Mouse (Mus musculus) cerebellum, adult 8-10 months (tissue): Measurements from ENCODE around the gene Dnaaf2.

Experiments used
- DNase-seq: peaks from one replicate; pipeline ENCODE4 v3.0.0; 2022

Gene Dnaaf2

DNA sequence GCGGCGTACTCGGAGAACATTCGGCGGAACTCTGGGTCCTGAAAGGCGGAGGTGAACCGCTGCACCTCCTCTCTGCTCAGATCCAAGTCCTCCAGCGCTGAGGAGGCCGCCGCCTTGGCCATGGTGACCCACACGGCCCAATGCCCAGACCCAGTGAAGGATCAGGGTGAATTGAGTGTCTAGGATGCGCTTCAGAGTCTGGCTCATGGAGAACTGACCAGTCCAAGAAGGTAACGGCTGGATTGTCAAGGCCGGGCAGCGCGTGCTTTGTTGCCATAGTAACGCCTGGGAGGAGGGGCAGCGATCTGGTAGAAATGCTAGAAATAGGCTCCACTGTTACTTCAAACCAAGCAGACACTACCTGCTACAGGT is at the start of gene Dnaaf2:
TSS of gene Dnaaf2 (minus strand) at position 266 of the 372 bp plus-strand sequence.
- no peak for DNase-seq

GRCm38 (mm10) chr12:69241771-69242431 is 43.7 kb upstream of the Dnaaf2 start:
- DNase-seq, result peak; percentile 72

- DNase-seq, result no peak
Measured at GRCm38 (mm10) chr12:69241405-69241770, 43.2 kb upstream of the Dnaaf2 start.

- DNase-seq, result no peak
Measured at GRCm38 (mm10) chr12:69240876-69241275, 42.6 kb upstream of the Dnaaf2 start, which contains the start of gene Klhdc1. TSS of gene Klhdc1 (plus strand) at chr12:69241176.

DNA sequence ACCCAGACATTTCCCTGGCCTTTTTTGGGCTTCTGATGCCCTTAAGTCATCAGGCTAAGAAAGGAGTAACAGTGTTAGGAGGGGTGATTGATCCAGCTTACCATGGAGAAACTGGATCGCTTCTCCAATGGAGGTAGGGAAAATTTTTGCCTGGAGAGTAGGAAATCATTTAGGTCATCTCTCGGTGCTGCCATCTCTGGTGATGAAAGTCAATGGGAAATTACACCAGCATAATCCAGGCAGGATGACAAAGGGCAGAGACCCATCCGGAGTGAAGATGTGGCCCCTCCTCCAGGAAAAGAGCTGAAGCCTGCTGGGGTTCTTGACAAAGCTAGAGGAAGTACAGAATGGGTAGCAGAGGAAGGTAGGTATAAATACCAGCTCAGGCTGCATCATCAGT is 40.1 kb upstream of the Dnaaf2 start:
- no peak for DNase-seq

GRCm38 (mm10) chr12:69235782-69236181 is 37.6 kb upstream of the Dnaaf2 start:
- no peak for DNase-seq

DNA sequence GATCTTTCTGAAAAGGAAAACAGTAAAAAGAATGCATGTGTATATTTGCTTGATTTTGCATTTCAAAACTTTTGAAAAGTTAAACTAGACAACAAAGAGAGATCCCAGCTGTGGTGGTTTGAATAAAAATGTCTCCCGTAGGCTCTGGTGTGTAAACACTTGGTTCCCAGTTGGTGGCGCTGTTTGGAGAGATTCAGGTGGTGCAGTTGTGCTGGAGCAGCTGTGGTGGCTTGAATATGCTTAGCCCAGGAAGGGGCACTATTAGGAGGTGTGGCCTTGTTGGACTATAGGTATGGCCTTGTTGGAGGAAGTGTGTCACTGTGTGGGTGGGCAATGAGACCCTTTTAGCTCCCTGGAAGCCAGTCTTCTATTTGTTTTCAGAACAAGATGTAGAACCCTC is 31.0 kb upstream of the Dnaaf2 start:
- DNase-seq, result no peak

DNA sequence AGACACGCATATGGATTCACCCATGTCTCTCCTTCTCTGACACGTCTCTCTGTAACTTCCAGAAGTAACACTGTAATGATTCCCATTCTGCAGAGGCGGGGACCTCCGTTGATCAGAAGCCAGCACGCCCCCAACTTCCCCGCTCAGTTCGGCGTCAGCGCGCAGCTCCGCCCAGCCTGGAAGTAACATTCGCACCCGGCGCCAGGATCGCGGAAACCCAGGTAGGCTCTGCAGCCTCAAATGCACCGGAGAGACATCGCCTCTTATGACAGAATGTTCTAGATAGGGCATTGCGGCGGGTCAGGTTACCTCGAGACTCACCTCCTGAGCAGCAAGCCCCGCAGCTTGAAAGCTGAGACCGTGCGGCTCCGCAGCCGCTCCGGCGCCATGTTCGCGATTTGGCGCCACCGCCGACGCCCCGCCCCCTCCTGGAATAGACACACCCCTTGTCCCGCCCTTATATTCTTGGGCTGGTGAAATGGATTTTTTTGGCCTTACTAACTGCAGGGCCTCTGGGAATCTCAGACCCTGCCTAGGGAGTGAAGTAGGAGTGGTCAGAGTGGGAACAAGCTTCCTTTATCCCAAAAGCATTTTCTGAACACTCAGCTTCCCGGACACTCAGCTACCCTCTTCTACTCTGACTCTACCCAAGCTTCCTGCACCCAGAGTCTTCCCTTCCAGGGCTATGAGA is 29.7 kb upstream of the Dnaaf2 start, which contains the start of gene Pole2:
TSS of gene Pole2 (minus strand) at position 420 of the 691 bp plus-strand sequence.
- DNase-seq, result peak; percentile 81

GRCm38 (mm10) chr12:69220613-69221277 is 22.5 kb upstream of the Dnaaf2 start:
- DNase-seq, result no peak

DNA sequence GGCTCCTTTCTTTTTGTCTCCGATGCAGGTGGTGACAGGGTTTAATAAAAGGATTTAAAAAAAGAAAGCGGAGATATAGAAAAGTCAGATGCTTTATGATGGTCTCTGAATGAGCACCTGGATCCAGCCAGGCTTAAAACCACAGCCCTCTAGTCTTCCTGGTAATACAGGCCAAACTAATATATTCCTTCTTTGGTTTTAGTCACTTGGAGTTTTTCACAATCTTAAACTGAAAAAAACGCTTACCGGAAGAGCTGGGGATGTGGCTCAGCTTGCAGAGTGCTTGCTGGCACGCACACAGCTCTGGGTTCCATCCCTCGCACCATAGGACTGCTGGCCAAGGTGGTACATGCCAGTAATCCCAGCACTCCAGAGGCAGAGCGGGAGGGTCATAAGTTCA is 18.4 kb upstream of the Dnaaf2 start:
- DNase-seq, result no peak

- no peak for DNase-seq
Measured at GRCm38 (mm10) chr12:69215000-69215785, 17.0 kb upstream of the Dnaaf2 start.

GRCm38 (mm10) chr12:69214393-69214792 is 16.2 kb upstream of the Dnaaf2 start:
- no peak for DNase-seq

DNA sequence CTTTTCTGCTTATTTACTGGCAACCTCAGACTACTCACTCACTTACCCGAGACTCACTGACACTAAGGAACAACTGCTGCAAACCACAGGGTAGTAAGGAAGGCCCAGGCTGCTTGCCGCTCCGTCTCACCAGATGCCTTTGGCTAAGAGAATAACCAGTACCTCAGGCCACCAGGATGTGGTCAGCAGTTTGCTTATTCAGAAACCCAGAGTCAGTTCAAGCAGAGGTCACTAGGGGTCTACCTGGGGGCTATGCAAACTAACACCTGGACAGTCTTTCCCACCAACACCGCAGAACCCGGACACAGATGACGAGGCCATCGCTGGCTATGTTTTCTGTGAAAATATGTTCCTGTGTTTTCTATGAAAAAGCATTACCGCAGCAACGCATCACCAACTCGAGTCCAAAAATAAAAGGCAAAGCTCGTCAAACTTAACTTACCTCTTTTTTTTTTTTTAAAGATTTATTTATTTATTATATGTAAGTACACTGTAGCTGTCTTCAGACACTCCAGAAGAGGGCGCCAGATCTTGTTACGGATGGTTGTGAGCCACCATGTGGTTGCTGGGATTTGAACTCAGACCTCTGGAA is 15.1 kb upstream of the Dnaaf2 start:
- DNase-seq, result no peak

DNA sequence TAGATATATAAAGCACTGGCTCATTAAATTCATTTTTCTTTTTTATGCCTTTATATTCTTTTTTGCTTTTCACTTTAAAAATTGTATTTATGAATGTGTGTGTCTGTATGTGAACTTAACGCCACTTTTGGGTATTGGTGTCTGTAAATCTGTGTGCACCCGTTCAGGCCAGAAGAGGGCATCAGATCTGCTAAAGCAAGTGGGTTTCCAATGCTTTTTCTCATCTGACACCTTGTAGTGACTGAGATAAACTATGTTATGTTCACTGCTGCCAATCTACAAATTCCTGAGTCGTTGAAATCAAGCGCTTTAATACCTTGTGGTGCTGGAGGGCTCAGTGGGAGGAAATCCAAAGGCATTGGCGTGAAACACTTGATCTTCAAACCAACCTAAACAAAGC is 12.8 kb upstream of the Dnaaf2 start:
- no peak for DNase-seq

DNA sequence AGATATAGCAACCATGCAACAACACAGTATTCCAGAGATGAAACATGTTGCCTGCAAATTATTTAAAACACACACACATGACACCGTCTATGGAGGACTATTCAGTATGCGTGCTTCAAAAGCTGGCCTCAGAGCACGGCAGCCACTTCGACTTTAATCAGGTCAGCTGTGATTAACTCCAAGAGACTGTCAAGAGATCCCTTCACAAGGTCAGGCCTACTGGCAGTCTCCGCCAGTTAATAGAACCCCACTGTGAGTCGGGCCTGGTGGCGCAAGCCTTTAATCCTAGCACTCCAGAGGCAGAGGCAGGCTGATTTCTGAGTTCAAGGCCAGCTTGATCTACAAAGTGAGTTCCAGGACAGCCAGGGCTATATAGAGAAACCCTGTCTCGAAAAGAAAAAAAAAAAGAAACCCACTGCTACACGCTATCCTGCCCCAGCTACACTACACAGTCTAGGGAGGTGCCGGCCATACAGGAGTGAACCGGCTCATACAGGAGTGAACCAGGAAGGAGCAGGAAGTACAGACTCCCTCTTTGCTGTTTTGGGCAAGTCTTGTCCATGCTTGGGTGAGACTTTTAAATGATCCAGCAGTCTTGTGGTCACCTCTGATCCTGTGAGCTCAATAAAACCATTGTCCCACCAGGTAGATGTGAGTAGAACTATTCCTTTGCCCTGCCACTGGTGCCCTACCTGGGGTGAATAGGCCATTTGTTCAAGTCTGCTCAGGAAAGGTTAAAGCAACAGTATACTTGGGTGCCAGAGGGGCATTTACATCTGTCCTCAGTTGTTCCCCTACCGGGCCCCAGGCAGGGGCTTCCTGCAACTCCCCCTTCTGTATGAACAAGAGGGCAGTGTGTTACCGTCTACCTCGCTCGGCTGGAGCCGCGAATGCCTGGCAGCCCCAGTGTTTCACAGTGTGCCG is 12.1 kb upstream of the Dnaaf2 start:
- no peak for DNase-seq

DNA sequence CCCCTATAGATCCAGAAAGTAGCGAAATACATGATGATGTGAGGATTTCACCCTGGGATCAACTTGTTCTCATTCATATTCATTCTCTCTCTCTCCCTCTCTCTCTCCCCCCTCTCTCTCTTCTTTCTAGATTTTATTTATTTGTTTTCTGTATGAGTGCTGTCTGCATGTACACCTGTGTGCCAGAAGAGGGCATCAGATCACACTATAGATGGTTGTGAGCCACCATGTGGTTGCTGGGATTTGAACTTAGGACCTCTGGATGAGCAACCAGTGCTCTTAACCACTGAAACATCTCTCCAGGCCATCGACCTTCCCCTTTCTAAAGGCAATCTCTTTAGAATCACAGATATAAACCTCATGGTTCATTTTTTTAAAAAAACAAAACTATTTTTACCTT is 10.3 kb upstream of the Dnaaf2 start:
- no peak for DNase-seq

DNA sequence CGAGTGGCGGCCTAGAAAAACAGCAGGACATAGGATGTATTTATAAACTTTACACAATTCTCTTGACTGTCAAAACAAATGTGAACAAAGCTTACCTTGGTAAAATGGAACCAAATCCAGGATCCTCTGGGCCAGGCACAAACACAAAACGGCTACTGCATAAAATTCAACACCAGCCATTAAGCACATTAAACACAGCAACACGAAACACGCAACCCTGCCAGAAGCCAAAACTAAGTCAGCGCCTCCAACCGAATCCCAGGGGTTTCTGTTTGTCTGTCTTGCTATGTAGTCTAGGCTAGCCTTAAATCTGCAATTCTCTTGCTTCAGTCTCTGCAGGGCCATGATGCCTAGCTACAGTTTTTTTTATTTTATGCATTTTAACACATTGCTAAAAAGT is 9.7 kb upstream of the Dnaaf2 start:
- no peak for DNase-seq

DNA sequence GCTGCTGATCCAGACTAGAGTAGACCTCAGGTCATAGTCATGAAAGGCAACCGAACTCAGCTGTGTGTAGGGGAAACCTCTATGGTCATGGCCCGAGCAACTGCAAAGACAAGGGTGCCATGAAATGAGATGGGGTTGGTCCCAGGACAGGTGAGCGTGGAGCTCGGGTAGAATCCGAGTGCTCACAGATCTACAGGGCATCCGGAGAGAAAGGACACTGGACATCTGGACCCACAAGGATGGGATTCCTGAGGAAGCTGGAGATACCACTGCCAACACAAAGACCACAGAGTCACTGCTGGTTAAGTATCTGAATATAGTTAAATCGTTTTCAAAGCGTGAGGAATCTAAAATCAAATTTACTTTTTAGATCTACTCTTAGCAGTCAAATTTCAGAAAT is 9.2 kb upstream of the Dnaaf2 start:
- DNase-seq, result no peak

DNA sequence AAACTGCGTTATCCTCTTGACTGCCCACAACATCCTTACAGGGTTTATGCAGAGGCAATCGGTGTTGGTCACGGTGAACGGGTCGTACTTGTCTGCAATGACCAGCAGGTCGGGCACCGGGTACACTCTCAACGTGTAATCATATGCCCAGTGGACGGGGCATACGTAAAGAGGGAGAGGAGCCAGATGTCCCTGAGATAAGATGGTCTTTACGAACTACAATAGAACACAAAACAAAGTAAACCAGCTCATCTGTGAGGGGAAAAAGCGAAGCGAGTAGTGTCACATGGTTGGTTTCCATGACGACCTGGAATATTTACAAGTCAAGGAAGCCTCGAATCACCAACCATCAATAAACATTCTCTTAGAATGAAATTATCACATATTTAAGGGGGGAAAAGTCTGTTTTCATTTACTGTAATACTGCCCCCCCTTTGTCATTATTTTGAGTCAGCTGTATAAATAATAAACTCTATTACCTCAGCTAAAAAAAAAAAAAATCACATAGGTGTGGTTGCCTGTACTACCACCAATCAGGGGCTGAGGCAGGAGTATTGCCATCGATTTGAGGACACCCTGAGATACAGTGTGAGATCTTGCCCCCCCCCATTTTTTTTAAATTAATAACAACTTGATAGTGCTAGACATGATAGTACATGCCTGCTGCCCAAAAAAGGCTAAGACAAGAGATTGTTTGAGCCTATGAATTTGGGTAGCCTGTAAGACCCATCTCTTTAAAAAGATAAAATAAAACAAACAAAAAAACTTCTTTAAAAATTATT is 6.0 kb upstream of the Dnaaf2 start, which contains the start of gene Gm49384:
TSS of gene Gm49384 (minus strand) at position 216 of the 782 bp plus-strand sequence.
- no peak for DNase-seq

- no peak for DNase-seq
Measured at GRCm38 (mm10) chr12:69198985-69199384, 756 bp upstream of the Dnaaf2 start.
